Mouse (Mus musculus) adrenal gland, postnatal 36 days (tissue): ENCODE measurements around the gene Nfam1. TPM values are rescaled to one million over a fixed set of nuclear protein-coding genes. Genes with fewer than 3 reads are reported as not detected.

ENCODE experiments used
- DNase-seq, 2 experiments: peaks; one replicate each; pipeline ENCODE4 v3.0.0; 2021; ENCODE audit warnings: mixed read lengths in 1 of 2
- total RNA-seq, 2 experiments: library from RNA; stranded (reverse); gene quantifications; 2 replicates each; pipeline ENCODE4 v1.2.3; 2021

Nfam1 gene
- total RNA-seq, 2 experiments from 2014 or later: 2.2 to 3.3 TPM

- no peak for DNase-seq
Observed at GRCm38 (mm10) chr15:82992911-82993310, 40.2 kb downstream of the Nfam1 start.

GRCm38 (mm10) chr15:82992079-82992783 lies 40.9 kb downstream of the Nfam1 start:
- no peak for DNase-seq

- DNase-seq: no peak
Observed at GRCm38 (mm10) chr15:82989190-82989704, 43.9 kb downstream of the Nfam1 start.

- DNase-seq: peak; percentile 99
Observed at GRCm38 (mm10) chr15:82987732-82988112, 45.4 kb downstream of the Nfam1 start, which contains the start of gene Tcf20. TSS of gene Tcf20 (minus strand) at chr15:82987872.

- peak; percentile 26 to 38 for DNase-seq
Observed at GRCm38 (mm10) chr15:82987014-82987731, 45.9 kb downstream of the Nfam1 start.

GRCm38 (mm10) chr15:82984574-82984973 lies 48.5 kb downstream of the Nfam1 start:
- DNase-seq: no peak

- no peak for DNase-seq
Observed at GRCm38 (mm10) chr15:82984097-82984496, 49.0 kb downstream of the Nfam1 start.

- peak; percentile 40 to 48 for DNase-seq
Observed at GRCm38 (mm10) chr15:82983416-82984026, 49.6 kb downstream of the Nfam1 start.

GRCm38 (mm10) chr15:82982724-82983415 lies 50.2 kb downstream of the Nfam1 start:
- no peak for DNase-seq

- no peak for DNase-seq
Observed at GRCm38 (mm10) chr15:82981676-82982520, 51.2 kb downstream of the Nfam1 start.

- no peak for DNase-seq
Observed at GRCm38 (mm10) chr15:82979531-82979930, 53.6 kb downstream of the Nfam1 start.

- no peak for DNase-seq
Observed at GRCm38 (mm10) chr15:82974471-82974870, 58.6 kb downstream of the Nfam1 start.

- peak; percentile 54 to 57 for DNase-seq
Observed at GRCm38 (mm10) chr15:82969206-82969721, 63.8 kb downstream of the Nfam1 start.

GRCm38 (mm10) chr15:82968449-82968848 lies 64.7 kb downstream of the Nfam1 start:
- DNase-seq: no peak

GRCm38 (mm10) chr15:82967947-82968346 lies 65.2 kb downstream of the Nfam1 start:
- no peak for DNase-seq

GRCm38 (mm10) chr15:82964266-82964825 lies 68.8 kb downstream of the Nfam1 start:
- DNase-seq: no peak

GRCm38 (mm10) chr15:82963556-82964156 lies 69.5 kb downstream of the Nfam1 start:
- DNase-seq: peak; percentile 33 to 76

GRCm38 (mm10) chr15:82963090-82963489 lies 70.0 kb downstream of the Nfam1 start:
- DNase-seq: no peak

GRCm38 (mm10) chr15:82962536-82962935 lies 70.6 kb downstream of the Nfam1 start:
- DNase-seq: peak; percentile 65 to 72
